Mouse (Mus musculus) induced T-regulatory cell, adult 2 months (primary cell): ENCODE data around the gene Filip1l.
"Not testable (repeated sequence)": the region's sequence is repeated elsewhere in the genome, so short reads cannot be mapped to it uniquely, and the experiment has no call there.

ENCODE experiments used
- DNase-seq: peaks from one replicate; pipeline ENCODE4 v3.0.0-alpha.2; 2012; ENCODE audit warnings: low read depth

Filip1l gene

GRCm38 (mm10) chr16:57353932-57354331 lies 1.0 kb downstream of the Filip1l start:
- no peak for DNase-seq

DNA sequence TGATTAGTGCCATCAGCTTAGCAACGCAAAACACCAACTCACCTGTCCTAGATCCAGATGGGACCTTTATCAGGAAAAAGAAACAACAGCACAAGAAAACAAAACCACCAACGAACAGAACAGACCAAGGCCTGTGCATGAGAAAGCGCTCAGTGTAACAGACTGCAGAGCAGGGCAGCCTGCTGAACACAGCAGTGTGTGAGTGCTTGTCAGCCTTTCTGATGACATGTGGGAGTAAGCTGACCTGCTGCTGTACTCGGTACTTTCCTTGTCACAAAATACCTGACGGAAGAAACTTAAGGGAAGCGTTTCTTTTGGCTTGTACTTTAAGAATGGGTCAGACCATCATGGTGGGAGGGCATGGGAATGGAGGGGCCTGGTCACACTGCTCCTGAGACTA lies 3.6 kb downstream of the Filip1l start:
- no peak for DNase-seq

DNA sequence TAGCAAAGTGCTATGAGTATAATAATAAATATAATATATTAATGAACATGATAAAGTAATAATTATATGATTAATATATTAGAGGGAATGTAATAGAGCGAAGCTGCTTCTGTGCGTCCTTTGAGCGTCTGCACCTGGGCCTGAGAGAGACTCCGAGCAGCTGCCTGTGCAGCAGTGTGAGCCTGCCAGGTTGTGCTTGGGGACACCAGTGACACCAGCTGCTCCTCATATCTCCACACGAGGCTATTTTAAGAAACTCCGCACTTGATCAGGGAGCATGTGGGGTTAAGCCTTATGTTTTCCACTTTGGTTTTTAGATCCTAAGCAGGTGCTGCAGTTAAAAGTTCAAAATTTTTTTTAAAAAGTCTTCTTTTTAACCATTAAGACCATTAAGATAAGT lies 4.1 kb downstream of the Filip1l start:
- DNase-seq = no peak

DNA sequence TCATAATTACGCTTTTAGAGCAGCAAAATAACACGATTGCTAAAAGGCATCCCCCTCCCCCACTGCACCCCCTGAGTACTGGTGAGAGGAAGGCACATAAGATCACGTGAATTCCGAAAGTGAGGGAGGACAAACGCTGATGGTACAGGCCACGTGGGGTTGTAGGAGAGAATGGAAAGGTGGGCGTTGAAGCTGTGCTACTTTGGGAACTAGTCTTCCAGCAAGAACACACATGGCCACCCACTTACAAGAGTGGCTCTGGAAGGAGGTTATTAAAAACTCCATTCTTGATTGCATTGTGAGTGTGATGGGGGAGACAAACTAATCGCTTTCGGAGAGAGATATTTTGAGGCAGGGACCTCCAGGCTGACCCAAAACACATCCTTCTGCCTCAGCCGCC lies 6.4 kb downstream of the Filip1l start:
- no peak for DNase-seq

GRCm38 (mm10) chr16:57360785-57361184 lies 7.9 kb downstream of the Filip1l start:
- no peak for DNase-seq

DNA sequence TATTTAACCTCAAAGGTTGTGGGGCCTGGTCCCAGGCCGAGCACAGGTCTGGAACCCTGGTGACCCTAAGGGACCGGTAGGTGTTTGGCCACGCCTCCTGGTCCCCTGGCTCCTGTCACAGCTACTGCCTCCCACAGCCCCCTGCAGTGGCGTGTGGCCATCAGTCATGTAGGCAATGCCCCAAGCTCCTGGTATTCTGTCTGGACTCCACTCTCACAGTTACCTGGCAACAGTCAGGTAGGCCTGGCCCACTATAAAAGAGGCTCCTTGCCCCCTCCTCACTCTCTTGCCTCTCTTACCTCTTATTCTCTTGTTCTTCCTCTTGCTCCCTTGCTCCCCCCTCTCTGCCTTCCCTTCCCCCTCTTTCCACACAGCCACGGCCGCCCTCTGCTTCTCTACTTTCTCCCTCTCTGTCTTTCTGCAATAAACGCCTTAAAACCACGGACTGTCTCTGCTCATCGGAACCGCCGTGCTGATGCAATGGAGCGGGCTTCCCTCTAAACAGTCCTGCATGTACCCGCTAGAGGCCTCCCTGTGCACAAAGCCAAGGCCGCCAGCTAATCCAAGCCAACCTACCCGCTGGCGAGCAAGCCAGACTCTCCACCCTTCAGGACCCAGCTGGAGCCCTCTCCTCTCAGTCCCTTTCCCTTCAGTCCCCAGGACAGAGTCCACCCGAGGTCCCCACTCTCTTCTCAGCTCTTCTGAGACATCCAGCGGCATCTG lies 9.9 kb downstream of the Filip1l start:
- DNase-seq = no peak

DNA sequence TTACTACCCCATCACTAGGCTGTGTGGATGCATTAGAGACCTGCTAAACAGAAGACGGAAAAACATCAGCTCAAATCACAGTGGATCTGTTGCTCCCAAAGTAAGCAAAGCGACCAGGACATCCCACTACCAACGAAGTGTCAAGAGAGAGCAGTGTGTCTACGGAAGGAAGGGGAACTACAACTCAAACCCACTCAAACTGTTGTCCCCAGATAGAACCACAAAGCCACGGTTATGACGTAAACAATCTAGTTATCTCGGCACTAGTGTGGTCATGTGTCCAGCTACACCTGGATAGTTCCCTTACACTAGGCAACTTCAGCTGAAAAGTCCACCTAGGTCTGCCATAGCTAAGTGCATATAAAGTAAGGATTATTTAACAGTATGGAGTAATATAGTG lies 11.6 kb downstream of the Filip1l start:
- DNase-seq = no peak

- DNase-seq = no peak
These were observed 13.2 kb downstream of the Filip1l start for GRCm38 (mm10) chr16:57366141-57366540.

GRCm38 (mm10) chr16:57366941-57367694 lies 14.2 kb downstream of the Filip1l start:
- no peak for DNase-seq

GRCm38 (mm10) chr16:57369846-57370496 lies 17.1 kb downstream of the Filip1l start:
- no peak for DNase-seq

DNA sequence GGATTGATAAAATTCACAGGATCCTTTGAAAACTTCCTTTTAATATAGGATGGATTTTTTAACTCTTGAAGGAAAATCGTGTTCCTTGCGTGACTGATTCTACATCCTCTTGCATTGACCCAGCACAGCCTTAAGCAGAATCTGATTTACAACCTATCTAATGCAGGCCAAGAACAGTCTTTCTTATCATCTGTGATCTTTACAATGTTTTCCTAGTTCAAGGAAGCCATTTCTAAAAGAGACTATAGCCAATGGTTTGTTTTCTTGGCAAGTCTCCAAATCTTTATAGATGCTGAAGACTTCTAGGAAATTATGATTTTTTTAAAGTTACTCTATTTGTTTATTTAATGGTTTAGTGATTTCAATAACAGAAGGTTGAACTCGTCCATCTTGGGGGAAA lies 19.3 kb downstream of the Filip1l start:
- DNase-seq = no peak

GRCm38 (mm10) chr16:57375248-57375837 lies 22.4 kb downstream of the Filip1l start:
- no peak for DNase-seq

DNA sequence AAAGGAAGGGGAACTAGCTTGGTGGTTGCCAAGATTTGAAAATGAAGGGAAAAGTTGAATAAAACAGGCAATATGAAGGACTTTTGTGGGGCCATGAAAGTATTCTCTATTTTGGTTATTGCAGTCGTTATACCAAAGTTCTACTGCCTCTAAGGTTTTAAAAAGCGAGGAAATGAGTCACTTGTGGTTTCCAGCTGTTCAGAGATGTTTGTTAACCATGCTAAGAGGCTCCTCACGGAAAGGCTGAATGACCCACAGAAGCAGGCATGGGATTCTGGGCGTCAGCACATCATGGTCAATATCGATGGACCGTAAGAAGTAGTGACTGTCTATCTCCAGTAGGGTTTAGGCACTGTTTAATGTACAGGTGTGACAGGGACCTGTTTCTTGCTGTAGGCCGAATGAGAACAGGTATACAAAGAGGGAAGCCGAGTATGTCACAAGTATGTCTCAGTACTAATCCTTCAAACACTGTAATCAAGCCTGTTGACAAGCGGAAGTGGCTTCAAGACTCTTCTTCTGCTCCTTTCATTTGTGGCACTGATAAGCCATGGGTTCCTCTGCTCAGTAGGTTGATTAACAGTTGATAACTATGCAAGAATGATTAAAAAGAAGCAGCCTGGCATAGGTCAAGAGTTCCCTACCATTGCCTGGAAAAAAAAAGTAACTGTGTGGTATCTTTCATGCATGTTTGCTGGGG lies 25.9 kb downstream of the Filip1l start:
- DNase-seq = no peak

- DNase-seq = no peak
These were observed 30.5 kb downstream of the Filip1l start for GRCm38 (mm10) chr16:57383266-57383971.

- DNase-seq = no peak
These were observed 31.4 kb downstream of the Filip1l start for GRCm38 (mm10) chr16:57384274-57384673.

- no peak for DNase-seq
These were observed 36.8 kb downstream of the Filip1l start for GRCm38 (mm10) chr16:57389566-57390251.

- DNase-seq = not testable (repeated sequence)
These were observed 38.3 kb downstream of the Filip1l start for GRCm38 (mm10) chr16:57391171-57391570.

- no peak for DNase-seq
These were observed 39.6 kb downstream of the Filip1l start for GRCm38 (mm10) chr16:57392461-57392860.

GRCm38 (mm10) chr16:57393161-57393560 lies 40.3 kb downstream of the Filip1l start:
- no peak for DNase-seq

- no peak for DNase-seq
These were observed 43.4 kb downstream of the Filip1l start for GRCm38 (mm10) chr16:57396249-57396648.

- DNase-seq = no peak
These were observed 45.0 kb downstream of the Filip1l start for GRCm38 (mm10) chr16:57397845-57398244.
